Mouse (Mus musculus) myocyte (in vitro differentiated cells): ENCODE results near the gene Mcu. TPM values are rescaled to one million over a fixed set of nuclear protein-coding genes. Genes with fewer than 3 reads are reported as not detected.

Experiments
- H3K27me3 ChIP-seq: one replicate; pipeline ENCODE4 v1.6.1; 2011; ENCODE audit not compliant: control insufficient read depth, insufficient read depth, insufficient read length
- H3K36me3 ChIP-seq: one replicate; pipeline ENCODE4 v1.6.1; 2011; ENCODE audit not compliant: control insufficient read depth, insufficient read depth
- H3K4me2 ChIP-seq: one replicate; pipeline ENCODE4 v1.6.1; 2011; ENCODE audit warnings: low read depth, control low read depth
- H3K4me3 ChIP-seq: one replicate; pipeline ENCODE4 v1.5.1; 2011; ENCODE audit warnings: mild to moderate bottlenecking, control low read depth, moderate library complexity
- H3K79me2 ChIP-seq: one replicate; pipeline ENCODE4 v1.6.1; 2011; ENCODE audit not compliant: control insufficient read depth, insufficient read depth
- H3ac ChIP-seq: one replicate; pipeline ENCODE4 v1.6.1; 2011; ENCODE audit not compliant: control insufficient read depth, insufficient read length
- CEBPB ChIP-seq: IDR thresholded peaks from 2 replicates; pipeline ENCODE4 v1.6.1; 2011; ENCODE audit warnings: mild to moderate bottlenecking, moderate library complexity; ENCODE audit not compliant: poor library complexity, insufficient read depth, severe bottlenecking
- E2F4 ChIP-seq: IDR thresholded peaks from one replicate; pipeline ENCODE4 v1.6.1; 2011; ENCODE audit warnings: mild to moderate bottlenecking, control low read depth, moderate library complexity; ENCODE audit not compliant: insufficient read depth
- MAX ChIP-seq: IDR thresholded peaks from one replicate; pipeline ENCODE4 v1.6.1; 2011; ENCODE audit warnings: low read depth, mild to moderate bottlenecking, control low read depth
- MYOD1 ChIP-seq, 3 experiments: IDR thresholded peaks; one replicate each; pipeline ENCODE4 v1.6.1; 2011; ENCODE audit warnings: control low read depth in 2 of 3, low read depth in 2 of 3, mild to moderate bottlenecking in 2 of 3, moderate library complexity in 1 of 3; ENCODE audit not compliant: insufficient read length in 2 of 3, control insufficient read depth in 1 of 3
- MYOG ChIP-seq, 3 experiments: IDR thresholded peaks; one replicate each; pipeline ENCODE4 v1.6.1; 2011; ENCODE audit warnings: control low read depth in 2 of 3, low read depth in 2 of 3, mild to moderate bottlenecking in 2 of 3; ENCODE audit not compliant: insufficient read length in 2 of 3, control insufficient read depth in 1 of 3, insufficient read depth in 1 of 3
- POLR2A ChIP-seq: IDR thresholded peaks from one replicate; pipeline ENCODE4 v1.6.1; 2011; ENCODE audit warnings: low read depth, mild to moderate bottlenecking, control low read depth, moderate library complexity; ENCODE audit not compliant: insufficient read length
- POLR2AphosphoS2 ChIP-seq: IDR thresholded peaks from one replicate; pipeline ENCODE4 v1.6.1; 2011; ENCODE audit warnings: low read depth, control low read depth; ENCODE audit not compliant: insufficient read length
- REST ChIP-seq: IDR thresholded peaks from one replicate; pipeline ENCODE4 v1.6.1; 2011; ENCODE audit warnings: mild to moderate bottlenecking, control low read depth, moderate library complexity; ENCODE audit not compliant: insufficient read depth, insufficient read length
- SRF ChIP-seq: IDR thresholded peaks from one replicate; pipeline ENCODE4 v1.6.1; 2011; ENCODE audit warnings: low read depth; ENCODE audit not compliant: control insufficient read depth, insufficient read length
- TCF12 ChIP-seq: IDR thresholded peaks from one replicate; pipeline ENCODE4 v1.6.1; 2011; ENCODE audit warnings: mild to moderate bottlenecking, control low read depth; ENCODE audit not compliant: poor library complexity, insufficient read depth, severe bottlenecking
- TCF3 ChIP-seq: IDR thresholded peaks from one replicate; pipeline ENCODE4 v1.6.1; 2011; ENCODE audit warnings: low read depth, control low read depth; ENCODE audit not compliant: insufficient read length
- USF1 ChIP-seq: IDR thresholded peaks from one replicate; pipeline ENCODE4 v1.6.1; 2011; ENCODE audit warnings: low read depth, mild to moderate bottlenecking, control low read depth, moderate library complexity
- polyA plus RNA-seq: library from polyadenylated mRNA; unstranded; fragments of >200 nt; fragmentation: generic; extraction: Trizol; gene quantifications from one replicate; pipeline ENCODE4 v1.2.1, GENCODE M21; 2012; ENCODE audit warnings: missing spikeins

The Mcu gene
- polyA plus RNA-seq, 1 experiment: 82.9 TPM

DNA sequence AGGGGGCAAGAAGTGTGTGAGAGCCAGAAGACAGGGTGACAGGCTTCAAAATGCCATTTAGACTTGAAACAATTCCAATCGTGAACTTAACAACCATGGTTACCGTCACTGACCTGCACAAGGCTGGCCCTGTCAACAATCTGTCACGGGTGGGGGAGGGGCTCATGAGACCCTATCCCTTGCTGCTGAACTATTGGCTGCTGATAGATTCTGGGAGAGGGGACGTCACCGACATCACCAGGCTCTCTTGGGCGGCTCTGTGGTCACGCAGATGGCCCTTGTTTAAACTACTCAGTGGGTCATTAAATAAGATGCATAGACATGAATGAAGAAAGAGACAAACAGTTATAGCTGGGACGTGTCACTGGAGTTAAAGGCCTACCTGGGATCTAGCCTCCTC lies 171.9 kb downstream of the Mcu start:
- H3ac ChIP-seq: no peak overlapping the region
- TF ChIP-seq TCF3 (no peak), POLR2AphosphoS2 (no peak), MYOG (IDR thresholded peaks at IDR 0.05; ENCODE audit: control insufficient read depth in 1 of 3, insufficient read depth in 1 of 3, insufficient read length in 2 of 3, low read depth in 2 of 3) (no peak), MAX (no peak), POLR2A (no peak), TCF12 (no peak), SRF (no peak), REST (no peak), E2F4 (no peak), USF1 (no peak), MYOD1 (IDR thresholded peaks at IDR 0.05; ENCODE audit: control insufficient read depth in 1 of 3, insufficient read length in 2 of 3, low read depth in 2 of 3) (no peak), CEBPB (no peak)
- H3K36me3 ChIP-seq: peaks cover 16% of the 10 kb centered on the region
- no peak overlapping the region for H3K4me2 ChIP-seq
- H3K79me2 ChIP-seq: no peaks in the 10 kb centered on the region
- H3K4me3 ChIP-seq: no peak overlapping the region
- no peaks in the 10 kb centered on the region for H3K27me3 ChIP-seq

DNA sequence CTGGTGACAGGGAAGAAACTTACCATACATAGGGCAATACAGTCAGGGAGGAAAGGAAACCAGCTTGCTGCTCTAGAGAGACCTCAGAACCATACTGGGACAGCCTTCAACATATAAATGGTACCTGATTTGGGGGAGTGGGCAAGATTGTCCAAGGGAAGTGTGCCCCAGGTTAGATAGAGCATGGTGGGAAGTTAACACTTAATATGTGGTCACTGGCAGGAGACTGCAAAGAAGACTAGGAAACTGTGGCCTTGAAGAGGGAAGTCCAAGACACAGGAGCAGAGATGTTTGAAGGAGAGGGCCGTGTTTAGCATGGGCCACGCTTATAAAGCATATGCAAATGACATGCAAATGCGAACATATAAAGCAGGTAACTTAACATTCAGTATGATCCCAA lies 172.4 kb downstream of the Mcu start:
- H3ac ChIP-seq: no peak overlapping the region
- H3K79me2 ChIP-seq: no peaks in the 10 kb centered on the region
- TF ChIP-seq POLR2A: no peak
- TF ChIP-seq MYOG (IDR thresholded peaks at IDR 0.05; ENCODE audit: control insufficient read depth in 1 of 3, insufficient read depth in 1 of 3, insufficient read length in 2 of 3, low read depth in 2 of 3): no peak
- TF ChIP-seq POLR2AphosphoS2: no peak
- no peak for TF ChIP-seq TCF3
- no peak for TF ChIP-seq MAX
- TF ChIP-seq REST: no peak
- no peaks in the 10 kb centered on the region for H3K27me3 ChIP-seq
- peaks cover 11% of the 10 kb centered on the region for H3K36me3 ChIP-seq
- no peak overlapping the region for H3K4me2 ChIP-seq
- no peak overlapping the region for H3K4me3 ChIP-seq

DNA sequence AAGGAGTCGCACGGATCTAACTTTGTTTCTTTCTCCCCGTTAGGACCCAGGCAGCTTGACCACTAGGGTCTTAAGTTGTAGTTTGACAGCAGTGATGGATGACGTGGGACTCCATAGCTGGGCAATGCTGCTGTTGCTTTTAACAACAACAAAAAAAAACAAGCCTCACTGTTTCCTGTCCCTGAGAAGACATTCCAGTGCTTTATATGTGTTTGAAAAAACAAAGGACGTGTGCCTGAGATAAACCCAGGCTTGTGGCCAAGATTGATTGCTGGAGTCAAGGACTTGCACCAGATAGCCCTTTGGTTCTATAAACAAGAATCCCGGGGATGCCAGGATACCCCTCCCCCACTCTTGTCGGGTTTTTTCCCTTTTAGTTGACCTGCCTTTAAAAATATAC lies 173.3 kb downstream of the Mcu start:
- no peaks in the 10 kb centered on the region for H3K79me2 ChIP-seq
- no peak overlapping the region for H3K4me3 ChIP-seq
- no peaks in the 10 kb centered on the region for H3K27me3 ChIP-seq
- H3K36me3 ChIP-seq: peaks cover 6% of the 10 kb centered on the region
- no peak overlapping the region for H3ac ChIP-seq
- TF ChIP-seq REST (no peak), TCF12 (no peak), MAX (no peak), MYOG (IDR thresholded peaks at IDR 0.05; ENCODE audit: control insufficient read depth in 1 of 3, insufficient read depth in 1 of 3, insufficient read length in 2 of 3, low read depth in 2 of 3) (no peak), POLR2A (no peak), E2F4 (no peak), MYOD1 (IDR thresholded peaks at IDR 0.05; ENCODE audit: control insufficient read depth in 1 of 3, insufficient read length in 2 of 3, low read depth in 2 of 3) (no peak), POLR2AphosphoS2 (no peak), SRF (no peak), USF1 (no peak), CEBPB (no peak)
- H3K4me2 ChIP-seq: no peak overlapping the region

DNA sequence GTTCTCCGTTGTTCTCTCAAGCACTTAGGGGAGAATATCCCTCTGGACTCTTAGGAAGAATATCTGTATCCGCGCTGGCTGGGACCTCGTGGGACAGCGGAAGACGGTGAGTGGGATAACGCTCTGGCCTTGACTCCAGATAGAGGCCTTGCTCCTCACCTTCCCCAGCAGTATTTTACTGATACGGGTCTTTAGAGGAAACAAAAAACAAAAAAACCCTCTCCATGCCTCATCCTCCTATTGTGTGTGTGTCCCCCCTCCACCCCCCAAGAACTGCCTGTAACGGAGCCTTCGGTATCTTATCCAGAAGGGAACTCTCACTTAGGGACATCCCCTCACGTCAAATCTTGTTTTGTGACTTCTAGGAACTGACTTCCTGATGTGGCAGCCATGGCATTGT lies 174.8 kb downstream of the Mcu start, which contains the start of gene Oit3:
Gene Oit3 (minus strand): TSS at position 44 of the 400 bp plus-strand sequence.
- TF ChIP-seq MYOG (IDR thresholded peaks at IDR 0.05; ENCODE audit: control insufficient read depth in 1 of 3, insufficient read depth in 1 of 3, insufficient read length in 2 of 3, low read depth in 2 of 3) (no peak), POLR2AphosphoS2 (no peak), CEBPB (no peak), TCF12 (no peak), POLR2A (no peak), MAX (no peak), TCF3 (no peak), MYOD1 (IDR thresholded peaks at IDR 0.05; ENCODE audit: control insufficient read depth in 1 of 3, insufficient read length in 2 of 3, low read depth in 2 of 3) (no peak), E2F4 (no peak), REST (no peak), USF1 (no peak), SRF (no peak)
- Histone ChIP-seq H3K4me3 (no peak within 1 kb of the TSS), H3K4me2 (no peak within 1 kb of the TSS), H3K27me3 (no peaks in the 10 kb centered on the region), H3K79me2 (no peaks in the 10 kb centered on the region), H3ac (no peak within 1 kb of the TSS), H3K36me3 (peaks cover 6% of the 10 kb centered on the region)

DNA sequence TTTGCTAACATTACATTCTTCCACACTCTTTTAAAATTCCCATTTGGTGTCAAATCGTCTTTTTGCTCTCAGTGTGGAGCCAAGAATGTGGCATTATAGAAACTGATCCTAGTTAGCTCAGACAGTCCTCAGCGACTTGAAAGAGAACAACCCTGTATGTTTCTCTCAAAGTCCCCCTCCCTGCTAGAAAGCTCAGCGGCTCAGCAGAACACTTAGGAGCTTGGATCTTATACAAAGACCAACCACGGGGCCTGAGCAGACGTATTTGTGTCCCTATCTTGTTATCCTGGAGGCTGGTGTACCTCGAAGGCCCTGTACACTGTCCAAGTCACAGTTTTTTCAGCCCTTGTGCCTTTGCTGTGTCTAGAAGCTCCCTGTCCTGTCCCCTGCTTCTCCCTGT lies 176.3 kb downstream of the Mcu start:
- Histone ChIP-seq H3K4me2 (no peak overlapping the region), H3K27me3 (no peaks in the 10 kb centered on the region), H3K4me3 (no peak overlapping the region), H3K36me3 (peaks cover 2% of the 10 kb centered on the region), H3K79me2 (no peaks in the 10 kb centered on the region), H3ac (no peak overlapping the region)
- TF ChIP-seq MYOG (IDR thresholded peaks at IDR 0.05; ENCODE audit: control insufficient read depth in 1 of 3, insufficient read depth in 1 of 3, insufficient read length in 2 of 3, low read depth in 2 of 3): no peak
- TF ChIP-seq CEBPB: no peak
- no peak for TF ChIP-seq REST
- TF ChIP-seq SRF: no peak
- TF ChIP-seq MAX: no peak
- TF ChIP-seq MYOD1 (IDR thresholded peaks at IDR 0.05; ENCODE audit: control insufficient read depth in 1 of 3, insufficient read length in 2 of 3, low read depth in 2 of 3): no peak
- no peak for TF ChIP-seq TCF12
- no peak for TF ChIP-seq E2F4
- no peak for TF ChIP-seq POLR2A
- TF ChIP-seq POLR2AphosphoS2: no peak
- TF ChIP-seq TCF3: no peak
- no peak for TF ChIP-seq USF1
